Mouse (Mus musculus): ENCODE results near the gene Olfr1288. TPM values are rescaled to one million over a fixed set of nuclear protein-coding genes. Genes with fewer than 3 reads are reported as not detected.

Gene Olfr1288
- polyA plus RNA-seq (2012; rRNA removed) = not detected in 2 replicates

DNA sequence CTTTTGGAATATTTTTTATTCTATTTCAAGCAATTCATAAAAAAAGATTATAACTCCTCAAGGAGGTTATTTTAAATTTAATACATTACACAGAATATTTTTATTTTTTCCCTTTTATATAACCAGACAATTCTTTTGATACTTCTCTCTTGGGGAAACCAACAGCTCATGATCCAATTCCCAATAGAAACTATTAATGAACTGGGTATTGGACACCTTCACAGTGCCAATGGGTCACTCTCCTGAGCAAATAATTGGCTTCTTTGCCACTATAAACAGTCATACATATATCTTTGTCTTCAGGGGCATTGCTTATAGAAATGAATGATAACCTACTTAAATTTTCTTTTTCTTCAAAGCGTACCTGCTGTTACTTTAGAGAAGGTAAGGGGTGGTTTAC lies at the start of gene Olfr1288:
TSS of gene Olfr1288 (plus strand) at position 301 of the 400 bp plus-strand sequence.

GRCm38 (mm10) chr2:111448842-111449241 lies 25.1 kb upstream of the Olfr1288 start, which contains the start of gene Olfr1287:
Olfr1287 (plus strand) TSS chr2:111449142.

DNA sequence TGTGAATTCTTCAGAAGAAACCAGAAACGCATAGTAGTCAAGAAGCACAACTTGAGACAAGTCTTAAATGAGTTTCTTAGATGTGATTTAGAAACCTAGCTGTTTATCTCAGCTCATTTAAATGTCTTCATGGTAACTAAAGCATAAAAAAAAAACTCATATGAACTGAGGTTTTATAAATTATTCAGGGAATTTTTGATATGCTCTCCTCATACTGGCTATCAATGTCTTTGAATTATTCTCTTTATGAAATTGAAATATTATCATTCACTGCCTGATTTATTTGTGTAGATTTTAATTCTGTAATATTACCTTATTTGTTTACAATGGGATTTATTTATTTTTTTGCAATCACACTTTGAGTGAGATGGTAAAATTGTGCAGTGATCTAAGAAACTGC lies 6.6 kb downstream of the Olfr1288 start, which contains the start of gene Olfr1289:
TSS of gene Olfr1289 (plus strand) at position 301 of the 400 bp plus-strand sequence.

DNA sequence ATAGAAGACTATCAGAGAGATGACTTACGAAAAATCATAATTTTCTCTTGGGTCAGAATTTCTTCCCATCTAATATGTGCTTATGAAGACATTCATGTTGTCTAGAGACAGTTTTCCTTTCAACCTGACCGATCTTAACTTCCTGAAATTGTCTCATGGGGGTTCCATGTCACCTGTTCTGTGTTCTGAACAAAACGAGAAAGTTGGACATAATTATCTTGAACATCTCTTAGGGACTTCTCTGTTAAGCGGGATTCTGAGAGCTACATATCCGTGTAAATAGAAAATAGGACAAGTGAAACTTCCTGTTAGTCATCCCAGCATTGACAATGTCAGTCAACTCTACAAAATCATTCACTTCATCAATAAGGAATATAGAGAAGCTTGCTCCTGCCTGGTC lies 19.8 kb downstream of the Olfr1288 start, which contains the start of gene Olfr1290:
TSS of gene Olfr1290 (minus strand) at position 101 of the 400 bp plus-strand sequence.

GRCm38 (mm10) chr2:111496880-111497279 lies 23.0 kb downstream of the Olfr1288 start, which contains the start of gene Olfr1291-ps1:
Olfr1291-ps1 (plus strand) TSS chr2:111497180.

GRCm38 (mm10) chr2:111524903-111525302 lies 51.0 kb downstream of the Olfr1288 start, which contains the start of gene Olfr1293-ps:
Olfr1293-ps (plus strand) TSS chr2:111525203.

Other genes starting within 250 kb of the Olfr1288 start
- gene 4930430A15Rik, start 244.5 kb upstream of the Olfr1288 start, polyA plus RNA-seq (2012; rRNA removed) = not detected in 2 replicates
- gene Olfr1275, start 238.8 kb upstream of the Olfr1288 start, polyA plus RNA-seq (2012; rRNA removed) = not detected in 2 replicates
- gene Olfr1276, start 219.6 kb upstream of the Olfr1288 start, polyA plus RNA-seq (2012; rRNA removed) = not detected in 2 replicates
- not detected in 2 replicates for gene Olfr1277, start 200.0 kb upstream of the Olfr1288 start, polyA plus RNA-seq (2012; rRNA removed)
- gene Olfr1278, start 184.0 kb upstream of the Olfr1288 start, polyA plus RNA-seq (2012; rRNA removed) = not detected in 2 replicates
- not detected in 2 replicates for gene Olfr1279, start 173.5 kb upstream of the Olfr1288 start, polyA plus RNA-seq (2012; rRNA removed)
- gene Olfr1280, start 160.1 kb upstream of the Olfr1288 start, polyA plus RNA-seq (2012; rRNA removed) = not detected in 2 replicates
- gene Olfr1281, start 147.6 kb upstream of the Olfr1288 start, polyA plus RNA-seq (2012; rRNA removed) = not detected in 2 replicates
- not detected in 2 replicates for gene Olfr1282, start 138.0 kb upstream of the Olfr1288 start, polyA plus RNA-seq (2012; rRNA removed)
- not detected in 2 replicates for gene Olfr1283, start 107.3 kb upstream of the Olfr1288 start, polyA plus RNA-seq (2012; rRNA removed)
- not detected in 2 replicates for gene Olfr1284, start 98.6 kb upstream of the Olfr1288 start, polyA plus RNA-seq (2012; rRNA removed)
- not detected in 2 replicates for gene Olfr1286, start 51.0 kb upstream of the Olfr1288 start, polyA plus RNA-seq (2012; rRNA removed)
- not detected in 2 replicates for gene Olfr1287, start 25.0 kb upstream of the Olfr1288 start, polyA plus RNA-seq (2012; rRNA removed)
- not detected in 2 replicates for gene Olfr1289, start 6.7 kb downstream of the Olfr1288 start, polyA plus RNA-seq (2012; rRNA removed)
- gene Olfr1290, start 19.7 kb downstream of the Olfr1288 start, polyA plus RNA-seq (2012; rRNA removed) = not detected in 2 replicates
- not detected in 2 replicates for gene Olfr1291-ps1, start 23.1 kb downstream of the Olfr1288 start, polyA plus RNA-seq (2012; rRNA removed)
- gene Olfr1293-ps, start 51.1 kb downstream of the Olfr1288 start, polyA plus RNA-seq (2012; rRNA removed) = not detected in 2 replicates
- gene Olfr1294, start 66.2 kb downstream of the Olfr1288 start, polyA plus RNA-seq (2012; rRNA removed) = not detected in 2 replicates
- gene Olfr1295, start 95.6 kb downstream of the Olfr1288 start, polyA plus RNA-seq (2012; rRNA removed) = not detected in 2 replicates
- gene Olfr1297, start 152.4 kb downstream of the Olfr1288 start, polyA plus RNA-seq (2012; rRNA removed) = not detected in 2 replicates
- not detected in 2 replicates for gene Olfr1298, start 175.1 kb downstream of the Olfr1288 start, polyA plus RNA-seq (2012; rRNA removed)
- gene Olfr1299, start 187.3 kb downstream of the Olfr1288 start, polyA plus RNA-seq (2012; rRNA removed) = not detected in 2 replicates

Data from stomach, adult 2 months (tissue).